Mouse (Mus musculus) B cell, adult 2 months (primary cell): ENCODE data around the gene Actn3.
"Not testable (repeated sequence)": the region's sequence is repeated elsewhere in the genome, so short reads cannot be mapped to it uniquely, and the experiment has no call there.

Experiments used
- DNase-seq, 2 experiments: peaks; one replicate each; pipeline ENCODE4 v3.0.0; 2022

Gene Actn3

GRCm38 (mm10) chr19:4877785-4878184 lies at the start of gene Actn3:
Gene Actn3 (minus strand): TSS chr19:4877909.
- no peak for DNase-seq

- no peak for DNase-seq
Measured at GRCm38 (mm10) chr19:4925121-4925860, 47.6 kb upstream of the Actn3 start.

GRCm38 (mm10) chr19:4919652-4920051 lies 41.9 kb upstream of the Actn3 start:
- DNase-seq: no peak

GRCm38 (mm10) chr19:4916827-4917226 lies 39.1 kb upstream of the Actn3 start:
- DNase-seq: no peak

GRCm38 (mm10) chr19:4915924-4916603 lies 38.4 kb upstream of the Actn3 start:
- no peak for DNase-seq

GRCm38 (mm10) chr19:4909376-4909775 lies 31.7 kb upstream of the Actn3 start:
- no peak for DNase-seq

- DNase-seq: peak; percentile 43 to 56
Measured at GRCm38 (mm10) chr19:4908107-4908506, 30.4 kb upstream of the Actn3 start.

- peak; percentile 81 to 82 for DNase-seq
Measured at GRCm38 (mm10) chr19:4905979-4906794, 28.5 kb upstream of the Actn3 start, which contains the start of gene Bbs1. Gene Bbs1 (minus strand): TSS chr19:4906628.

- DNase-seq: no peak
Measured at GRCm38 (mm10) chr19:4899888-4900287, 22.2 kb upstream of the Actn3 start.

- DNase-seq: no peak
Measured at GRCm38 (mm10) chr19:4898972-4899371, 21.3 kb upstream of the Actn3 start.

- no peak for DNase-seq
Measured at GRCm38 (mm10) chr19:4896780-4897520, 19.2 kb upstream of the Actn3 start.

GRCm38 (mm10) chr19:4891798-4892197 lies 14.1 kb upstream of the Actn3 start:
- no peak for DNase-seq

- no peak for DNase-seq
Measured at GRCm38 (mm10) chr19:4889791-4890190, 12.1 kb upstream of the Actn3 start.

GRCm38 (mm10) chr19:4883961-4884360 lies 6.3 kb upstream of the Actn3 start:
- no peak for DNase-seq

GRCm38 (mm10) chr19:4879324-4879703 lies 1.6 kb upstream of the Actn3 start:
- DNase-seq: no peak

- peak; percentile 92 to 93 for DNase-seq
Measured at GRCm38 (mm10) chr19:4878405-4879323, 955 bp upstream of the Actn3 start, which contains the start of gene Zdhhc24. Gene Zdhhc24 (plus strand): TSS chr19:4878668.

- no peak for DNase-seq
Measured at GRCm38 (mm10) chr19:4876755-4877154, 954 bp downstream of the Actn3 start.

- DNase-seq: no peak
Measured at GRCm38 (mm10) chr19:4876241-4876640, 1.5 kb downstream of the Actn3 start.

GRCm38 (mm10) chr19:4874613-4875012 lies 3.1 kb downstream of the Actn3 start:
- not testable (repeated sequence) for DNase-seq

GRCm38 (mm10) chr19:4865147-4865546 lies 12.6 kb downstream of the Actn3 start:
- DNase-seq: peak in 1 of 2 experiments; percentile 12

GRCm38 (mm10) chr19:4863048-4863447 lies 14.7 kb downstream of the Actn3 start:
- DNase-seq: no peak
